Mouse (Mus musculus) heart, postnatal 36 days (tissue): ENCODE results near the gene Bloc1s3. TPM values are rescaled to one million over a fixed set of nuclear protein-coding genes. Genes with fewer than 3 reads are reported as not detected.
A peak's percentile ranks its signal among the peaks of the same experiment; 100 is the strongest.

Experiments used
- DNase-seq, 2 experiments: peaks; one replicate each; pipeline ENCODE4 v3.0.0; 2021 to 2022
- intact Hi-C: fragments of 180-260 bp; cut with DNase I; formaldehyde crosslinking; loops from one replicate; pipeline ENCODE4 v1.15.1; 2025
- total RNA-seq, 2 experiments: library from RNA; stranded (reverse); gene quantifications; 2 replicates each; pipeline ENCODE4 v1.2.3; 2021

Bloc1s3 gene
- total RNA-seq, 2 experiments from 2014 or later = 2.3 to 2.5 TPM

DNA sequence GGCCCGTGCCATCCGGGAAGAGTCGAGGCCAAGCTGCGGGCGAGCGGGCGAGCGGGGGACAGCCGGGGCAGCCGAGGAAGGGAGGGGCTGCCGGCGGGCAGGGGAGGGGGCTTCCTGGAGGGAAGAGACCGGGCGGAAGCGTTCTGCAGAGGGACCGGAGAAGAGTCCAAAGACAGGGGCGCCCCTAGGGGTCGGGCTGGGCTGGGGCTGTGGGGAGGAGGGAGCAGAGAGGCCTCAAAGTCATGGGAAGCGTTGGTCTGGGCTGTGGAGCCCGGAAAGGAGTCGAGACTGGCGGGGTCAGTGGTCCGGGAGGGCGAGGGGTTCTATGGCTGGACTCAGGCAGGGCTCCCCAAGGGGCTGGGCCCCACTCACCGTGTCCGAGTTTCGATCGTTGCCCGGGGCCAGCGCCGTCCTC lies 50.1 kb downstream of the Bloc1s3 start:
- peak; percentile 44 to 54 for DNase-seq
- intact Hi-C loops = loop anchor here (5.0 kb wide), 1 partner anchor 104 kb away; the partner anchor contains the start of gene Ppp1r37

DNA sequence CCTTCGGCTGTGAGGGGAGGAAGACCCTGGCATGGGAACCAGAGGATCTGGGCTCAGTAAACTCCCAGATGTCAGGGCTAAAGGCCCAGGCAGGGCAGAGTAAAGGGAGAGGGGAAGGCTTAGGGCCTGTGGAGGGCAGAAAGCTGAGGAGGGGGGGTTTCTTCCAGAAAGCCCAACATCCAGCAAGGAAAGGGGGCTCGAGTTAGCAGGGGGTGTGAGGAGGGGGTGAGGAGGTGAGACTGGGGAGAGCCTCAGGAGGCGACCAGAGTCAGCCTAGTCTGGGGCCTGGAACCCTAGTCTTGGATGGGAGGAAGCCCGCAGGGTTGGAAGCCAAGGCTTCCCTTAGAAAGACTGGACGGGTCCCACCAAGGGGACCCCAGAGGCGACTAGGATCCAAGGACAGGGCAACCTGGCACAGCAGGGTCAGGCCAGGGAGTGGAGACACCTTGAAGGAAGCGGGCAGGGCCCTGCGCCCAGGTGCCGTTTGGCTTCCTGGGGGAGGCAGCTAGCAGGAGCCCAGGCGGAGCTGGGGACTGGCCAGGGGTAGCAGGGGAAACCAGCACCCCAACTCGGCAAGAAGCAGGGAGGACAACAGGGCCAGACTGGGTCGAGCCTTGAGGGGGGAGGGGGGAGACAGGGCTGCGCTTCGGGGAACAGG lies 50.6 kb downstream of the Bloc1s3 start:
- no peak for DNase-seq
- intact Hi-C loops = loop anchor here (5.0 kb wide), 1 partner anchor 105 kb away; the partner anchor contains the start of gene Ppp1r37

GRCm38 (mm10) chr7:19456628-19457027 lies 51.5 kb downstream of the Bloc1s3 start:
- intact Hi-C loops = loop anchor here (5.0 kb wide), 1 partner anchor 106 kb away; the partner anchor contains the start of gene Ppp1r37
- DNase-seq = no peak

DNA sequence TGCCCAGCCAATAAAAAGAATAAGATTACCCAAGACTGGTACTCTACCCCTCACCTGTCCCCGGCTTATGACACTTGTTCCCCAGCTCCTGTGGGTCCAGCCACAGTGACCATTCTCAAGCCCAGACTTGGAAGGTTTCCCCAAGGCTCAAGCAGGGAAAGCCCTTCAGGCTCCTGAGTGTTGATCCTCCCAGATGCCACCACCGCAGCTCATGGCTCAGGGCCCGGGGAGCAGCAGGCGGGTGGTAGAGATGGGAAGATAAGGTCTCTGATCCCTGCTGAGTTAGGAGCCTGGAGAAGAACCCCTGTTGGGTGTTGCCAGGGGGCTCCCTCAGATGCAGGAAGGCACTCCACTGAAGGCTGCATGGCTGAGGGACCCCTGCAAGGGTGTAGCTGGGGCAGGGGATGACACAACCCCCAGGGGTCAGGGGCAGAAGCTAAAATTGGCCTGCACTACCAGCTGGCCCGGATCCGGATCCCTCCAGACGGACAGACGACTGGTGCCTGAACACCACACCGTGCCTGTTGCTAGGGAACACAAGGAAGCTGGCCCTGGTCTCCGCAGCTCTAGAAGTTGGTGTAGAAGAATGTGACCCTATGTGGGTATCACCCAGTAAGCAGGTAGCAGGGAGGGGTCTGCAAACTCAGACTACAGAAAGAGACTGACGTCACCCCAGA lies 52.2 kb downstream of the Bloc1s3 start:
- no peak for DNase-seq
- intact Hi-C loops = loop anchor here (5.0 kb wide), 1 partner anchor 106 kb away; the partner anchor contains the start of gene Ppp1r37

- intact Hi-C loops = loop anchor here (5.0 kb wide), 1 partner anchor 107 kb away; the partner anchor contains the start of gene Ppp1r37
- no peak for DNase-seq
Observed at GRCm38 (mm10) chr7:19455186-19455585, 53.0 kb downstream of the Bloc1s3 start.

Other genes starting within 250 kb of the Bloc1s3 start
- gene Vasp, start 236.6 kb downstream of the Bloc1s3 start, total RNA-seq = 10 to 100 TPM; 32.6 to 36.1 TPM
- gene Ppm1n, start 228.3 kb downstream of the Bloc1s3 start, total RNA-seq = not detected
- 100 to 1,000 TPM; 137 to 148 TPM for gene Rtn2, start 225.7 kb downstream of the Bloc1s3 start, total RNA-seq
- gene Fosb, start 198.3 kb downstream of the Bloc1s3 start, total RNA-seq = under 1 TPM; 0.14 to 0.86 TPM
- gene Ercc1, start 163.6 kb downstream of the Bloc1s3 start, total RNA-seq = 10 to 100 TPM; 43.4 to 48.0 TPM
- 10 to 100 TPM; 10.4 to 11.2 TPM for gene Cd3eap, start 148.9 kb downstream of the Bloc1s3 start, total RNA-seq
- 10 to 100 TPM; 35.8 to 44.2 TPM for gene Ppp1r13l, start 148.6 kb downstream of the Bloc1s3 start, total RNA-seq
- 10 to 100 TPM; 11.8 to 12.0 TPM for gene Ercc2, start 126.4 kb downstream of the Bloc1s3 start, total RNA-seq
- under 1 TPM; 0.24 to 0.92 TPM for gene Klc3, start 104.3 kb downstream of the Bloc1s3 start, total RNA-seq
- 1,000 to 10,000 TPM; 3,967 to 4,539 TPM for gene Ckm, start 103.6 kb downstream of the Bloc1s3 start, total RNA-seq
- 10 to 100 TPM; 25.7 to 27.2 TPM for gene Mark4, start 49.5 kb downstream of the Bloc1s3 start, total RNA-seq
- gene Exoc3l2, start 45.0 kb downstream of the Bloc1s3 start, total RNA-seq = under 1 TPM; 0.78 to 0.84 TPM
- 10 to 100 TPM; 32.9 to 37.4 TPM for gene Trappc6a, start within 50 bp of the Bloc1s3 start, total RNA-seq
- not detected for gene Nkpd1, start 9.5 kb upstream of the Bloc1s3 start, total RNA-seq
- gene Ppp1r37, start 54.7 kb upstream of the Bloc1s3 start, total RNA-seq = 10 to 100 TPM; 56.0 to 59.3 TPM
- gene Zfp296, start 68.9 kb upstream of the Bloc1s3 start, total RNA-seq = under 1 TPM in 1 of 2 experiments, not detected in 1; 0.50 TPM
- 10 to 100 TPM; 44.1 to 47.8 TPM for gene Gemin7, start 69.2 kb upstream of the Bloc1s3 start, total RNA-seq
- 10 to 100 TPM; 16.0 to 16.8 TPM for gene Clasrp, start 96.1 kb upstream of the Bloc1s3 start, total RNA-seq
- gene Relb, start 121.1 kb upstream of the Bloc1s3 start, total RNA-seq = 1 to 10 TPM; 5.7 to 8.9 TPM
- gene Clptm1, start 156.7 kb upstream of the Bloc1s3 start, total RNA-seq = 10 to 100 TPM; 76.4 to 84.1 TPM
- not detected for gene Apoc2, start 169.6 kb upstream of the Bloc1s3 start, total RNA-seq
- not detected for gene Gm44805, start 173.1 kb upstream of the Bloc1s3 start, total RNA-seq
- not detected for gene Apoc4, start 173.1 kb upstream of the Bloc1s3 start, total RNA-seq
- 1 to 10 TPM; 1.2 to 3.3 TPM for gene Apoc1, start 184.3 kb upstream of the Bloc1s3 start, total RNA-seq
- gene Apoe, start 190.8 kb upstream of the Bloc1s3 start, total RNA-seq = 100 to 1,000 TPM; 308 to 344 TPM
- gene Tomm40, start 207.1 kb upstream of the Bloc1s3 start, total RNA-seq = 100 to 1,000 TPM in 1 of 2 experiments, 10 to 100 TPM in 1; 97.7 to 102 TPM
- gene Nectin2, start 242.1 kb upstream of the Bloc1s3 start, total RNA-seq = 10 to 100 TPM; 33.2 to 41.7 TPM